Mouse (Mus musculus) G1E (cell line): ENCODE results near the gene Dnajb2.

Source experiments
- CTCF ChIP-seq: IDR thresholded peaks from 2 replicates; pipeline ENCODE4 v1.5.1; 2012; ENCODE audit warnings: low read depth, low read length, inconsistent platforms, mixed read lengths
- GATA1 ChIP-seq: IDR thresholded peaks from 2 replicates; pipeline ENCODE4 v1.6.1; 2012; ENCODE audit warnings: borderline replicate concordance, low read length, inconsistent platforms, mixed read lengths
- GATA2 ChIP-seq: IDR thresholded peaks from 2 replicates; pipeline ENCODE4 v1.6.1; 2012; ENCODE audit warnings: low read depth, low read length, inconsistent platforms, borderline replicate concordance
- POLR2AphosphoS5 ChIP-seq: IDR thresholded peaks from 2 replicates; pipeline ENCODE4 v1.6.1; 2012; ENCODE audit warnings: low read depth, low read length, inconsistent platforms; ENCODE audit not compliant: insufficient replicate concordance
- TAL1 ChIP-seq: conservative IDR thresholded peaks from 2 replicates; pipeline ENCODE4 v1.6.1; 2012; ENCODE audit warnings: low read depth, low read length, inconsistent platforms, mixed read lengths

DNA sequence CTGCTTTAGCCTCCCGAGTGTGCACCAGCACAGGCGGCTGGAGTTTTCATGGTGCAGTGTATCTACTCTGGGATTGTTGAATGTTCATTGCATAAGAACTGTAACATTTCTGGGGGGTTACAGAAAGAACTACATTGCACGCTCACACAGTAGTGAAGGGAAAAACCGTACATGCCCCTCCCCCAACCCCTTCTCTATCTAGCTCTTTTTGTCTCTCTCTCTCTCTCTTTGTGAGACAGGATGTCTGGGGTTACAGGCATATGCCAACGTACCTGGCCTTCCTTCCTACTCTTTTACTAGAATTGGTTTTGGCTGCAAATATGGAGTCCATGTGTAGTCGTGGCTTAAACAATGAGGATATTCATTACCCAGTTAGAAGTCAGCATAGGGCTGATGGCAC, 13.3 kb upstream of the Dnajb2 start:
- TF ChIP-seq CTCF (no peak), POLR2AphosphoS5 (no peak), TAL1 (no peak), GATA1 (no peak), GATA2 (no peak)
